Mouse (Mus musculus) ES-Bruce4 (cell line): ENCODE data around the gene Lars2.

Experiments used
- CTCF ChIP-seq: IDR thresholded peaks from one replicate; pipeline ENCODE4 v1.8.1; 2011; ENCODE audit warnings: low read depth, low read length
- EP300 ChIP-seq: IDR thresholded peaks from 2 replicates; pipeline ENCODE4 v1.6.1; 2011; ENCODE audit warnings: low read depth, low read length; ENCODE audit not compliant: insufficient read depth
- POLR2A ChIP-seq: IDR thresholded peaks from one replicate; pipeline ENCODE4 v1.8.1; 2011; ENCODE audit warnings: low read length; ENCODE audit not compliant: insufficient read depth

GRCm38 (mm10) chr9:123359981-123360380 lies 6.7 kb upstream of the Lars2 start:
- TF ChIP-seq CTCF: no peak
- no peak for TF ChIP-seq POLR2A
- no peak for TF ChIP-seq EP300
